ENCODE assay signal across 19 mouse cellular contexts in genomic region chr3:103112216-103112615, GRCm38 (mm10). TPM values are rescaled to one million over a fixed set of nuclear protein-coding genes. Genes with fewer than 3 reads are reported as not detected.
"Had no signal": no experiment of that assay in that cellular context is flagged by ENCODE, and none has a peak within 500 bp of the region (broad histone marks: within the 10 kb centered on the region; RNA-seq: fewer than 3 reads in every experiment).

No protein-coding gene starts in this region.

- H3K4me2 ChIP-seq: limb, embryonic 12.5 days; liver, embryonic 15.5 days; midbrain, embryonic 11.5 days; midbrain, embryonic 15.5 days had no signal

- H3K4me1 ChIP-seq: limb, embryonic 12.5 days; midbrain, embryonic 15.5 days had no signal

- DNase-seq: kidney, adult 8-10 months; kidney, postnatal 36 days; layer of hippocampus, adult 9-11 months; layer of hippocampus, postnatal 36 days; liver; lung, adult 2 months; lung, postnatal 36 days; thymus, adult 18-20 months; thymus, postnatal 14 days had no signal

- H3K36me3 ChIP-seq: limb, embryonic 12.5 days; liver, embryonic 15.5 days; midbrain, embryonic 15.5 days had no signal

- H3K27ac ChIP-seq: kidney, postnatal 0 days; limb, embryonic 12.5 days; liver, embryonic 15.5 days; midbrain, embryonic 15.5 days; stomach, postnatal 0 days had no signal

- H3K4me3 ChIP-seq: limb, embryonic 12.5 days; liver, embryonic 15.5 days; megakaryocyte, embryonic 14.5 days; midbrain, embryonic 15.5 days had no signal

- H3K27me3 ChIP-seq: megakaryocyte, embryonic 14.5 days; midbrain, embryonic 15.5 days had no signal

- ATAC-seq: lung, postnatal 0 days; midbrain, embryonic 15.5 days had no signal

- H3K9ac ChIP-seq: limb, embryonic 12.5 days; liver, embryonic 15.5 days; midbrain, embryonic 15.5 days had no signal

- H3K9me3 ChIP-seq: limb, embryonic 12.5 days; liver, embryonic 15.5 days; megakaryocyte, embryonic 14.5 days; midbrain, embryonic 15.5 days had no signal

RNA-seq across cellular contexts. Expression of gene Ampd1, which starts 38.4 kb away (rescaled TPM):
- total RNA-seq: layer of hippocampus, adult 18-20 months; layer of hippocampus, postnatal 36 days; left cerebral cortex, postnatal 25 days had no signal
- polyA plus RNA-seq: kidney, postnatal 0 days; midbrain, embryonic 15.5 days had no signal
